Mouse (Mus musculus) Patski (cell line): Measurements from ENCODE around the gene H2al1j. TPM values are rescaled to one million over a fixed set of nuclear protein-coding genes. Genes with fewer than 3 reads are reported as not detected.
"Not testable (repeated sequence)": the region's sequence is repeated elsewhere in the genome, so short reads cannot be mapped to it uniquely, and the experiment has no call there.

Source experiments
- ATAC-seq: fragments of 100-300 bp; one replicate; pipeline ENCODE4 v1.8.0; 2021
- CTCF ChIA-PET: fragments of 350-600 bp; sonication (Branson Sonifier 250); formaldehyde crosslinking; loops from one replicate; lab custom pipeline; 2022; ENCODE audit warnings: inconsistent platforms; lab: Charles Lee
- POLR2A ChIA-PET: fragments of 350-600 bp; sonication (Branson Sonifier 250); formaldehyde crosslinking; loops from one replicate; lab custom pipeline; 2022; ENCODE audit warnings: antibody characterized with exemption, inconsistent platforms; lab: Charles Lee
- DNase-seq: peaks from one replicate; pipeline ENCODE4 v3.0.0-alpha.2; 2011; ENCODE audit warnings: low read depth, low spot score
- H3K27me3 ChIP-seq: fragments of 371-371 bp; one replicate; pipeline ENCODE4 v1.5.1; 2021
- CTCF ChIP-seq: fragments of 100-300 bp; IDR thresholded peaks from one replicate; pipeline ENCODE4 v1.5.1; 2021
- in situ Hi-C: fragments of 300-500 bp; cut with MboI; formaldehyde crosslinking; loops from 3 replicates; pipeline ENCODE4 v1.11.1; 2018; ENCODE audit warnings: low pct_unique_long_range_greater_than_20kb, mixed read lengths
- polyA plus RNA-seq: library from polyadenylated mRNA; unstranded; gene quantifications from one replicate; pipeline ENCODE4 v1.2.3, GENCODE M21; 2021

Gene H2al1j
- polyA plus RNA-seq: not detected

GRCm38 (mm10) chrX:11327522-11327921 lies at the start of gene H2al1j:
TSS of gene H2al1j (plus strand) at chrX:11327822.
- CTCF ChIA-PET, H3K27me3 ChIP-seq, in situ Hi-C loops, ATAC-seq, DNase-seq: not testable (repeated sequence)
- POLR2A ChIA-PET: interaction anchor here (0.7 kb wide), 1 partner anchor 37 kb away, joined by 3 read pairs; no protein-coding TSS in a partner anchor

- TF ChIP-seq CTCF: no peak
- H3K27me3 ChIP-seq: peaks cover 22% of the 10 kb centered on the region
- no peak for DNase-seq
- in situ Hi-C loops: no loop called here
- POLR2A ChIA-PET: no interaction called here
- CTCF ChIA-PET: no interaction called here
- ATAC-seq: no peak
These were observed 46.9 kb upstream of the H2al1j start for GRCm38 (mm10) chrX:11280741-11281140.

- CTCF ChIA-PET: interaction anchor here (1.1 kb wide), 1 partner anchor 8 kb away, joined by 3 read pairs; no protein-coding TSS in a partner anchor
- in situ Hi-C loops: no loop called here
- DNase-seq (no peak), ATAC-seq (no peak)
- POLR2A ChIA-PET: interaction anchor here (1.3 kb wide), 1 partner anchor 10 kb away, joined by 3 read pairs; no protein-coding TSS in a partner anchor
- peaks cover 16% of the 10 kb centered on the region for H3K27me3 ChIP-seq
- no peak for TF ChIP-seq CTCF
These were observed 39.2 kb upstream of the H2al1j start for GRCm38 (mm10) chrX:11288306-11288882.

GRCm38 (mm10) chrX:11289244-11289643 lies 38.4 kb upstream of the H2al1j start:
- ChIA-PET CTCF (no interaction called here), POLR2A (no interaction called here)
- ATAC-seq: no peak
- TF ChIP-seq CTCF: no peak
- peaks cover 20% of the 10 kb centered on the region for H3K27me3 ChIP-seq
- no peak for DNase-seq
- in situ Hi-C loops: no loop called here

- peaks cover 14% of the 10 kb centered on the region for H3K27me3 ChIP-seq
- DNase-seq, in situ Hi-C loops, ATAC-seq, CTCF ChIA-PET, POLR2A ChIA-PET: not testable (repeated sequence)
These were observed 28.7 kb upstream of the H2al1j start, which contains the start of gene H2al1a for GRCm38 (mm10) chrX:11298957-11299356. TSS of gene H2al1a (plus strand) at chrX:11299257.

- ATAC-seq, CTCF ChIA-PET, in situ Hi-C loops, DNase-seq, H3K27me3 ChIP-seq, POLR2A ChIA-PET: not testable (repeated sequence)
These were observed 25.5 kb upstream of the H2al1j start, which contains the start of gene H2al1b for GRCm38 (mm10) chrX:11302132-11302531. TSS of gene H2al1b (plus strand) at chrX:11302432.

GRCm38 (mm10) chrX:11305355-11305754 lies 22.3 kb upstream of the H2al1j start, which contains the start of gene H2al1c:
TSS of gene H2al1c (plus strand) at chrX:11305655.
- POLR2A ChIA-PET, DNase-seq, H3K27me3 ChIP-seq, ATAC-seq, CTCF ChIA-PET, in situ Hi-C loops: not testable (repeated sequence)

GRCm38 (mm10) chrX:11308524-11308923 lies 19.1 kb upstream of the H2al1j start, which contains the start of gene H2al1d:
TSS of gene H2al1d (plus strand) at chrX:11308824.
- CTCF ChIA-PET, POLR2A ChIA-PET, ATAC-seq, DNase-seq, H3K27me3 ChIP-seq, in situ Hi-C loops: not testable (repeated sequence)

GRCm38 (mm10) chrX:11311634-11312033 lies 16.0 kb upstream of the H2al1j start, which contains the start of gene H2al1e:
TSS of gene H2al1e (plus strand) at chrX:11311934.
- in situ Hi-C loops, POLR2A ChIA-PET: not testable (repeated sequence)

GRCm38 (mm10) chrX:11314858-11315257 lies 12.8 kb upstream of the H2al1j start, which contains the start of gene H2al1f:
TSS of gene H2al1f (plus strand) at chrX:11315158.
- in situ Hi-C loops, ATAC-seq, H3K27me3 ChIP-seq, DNase-seq, POLR2A ChIA-PET, CTCF ChIA-PET: not testable (repeated sequence)

More at GRCm38 (mm10) chrX:11311634-11312033, 16.0 kb upstream of the H2al1j start, which contains the start of gene H2al1e:
- H3K27me3 ChIP-seq, DNase-seq, ATAC-seq, CTCF ChIA-PET: not testable (repeated sequence)

GRCm38 (mm10) chrX:11317956-11318355 lies 9.7 kb upstream of the H2al1j start, which contains the start of gene H2al1g:
TSS of gene H2al1g (plus strand) at chrX:11318256.
- DNase-seq, H3K27me3 ChIP-seq, POLR2A ChIA-PET, in situ Hi-C loops, CTCF ChIA-PET, ATAC-seq: not testable (repeated sequence)

- POLR2A ChIA-PET, H3K27me3 ChIP-seq, ATAC-seq, in situ Hi-C loops, DNase-seq, CTCF ChIA-PET: not testable (repeated sequence)
These were observed 6.4 kb upstream of the H2al1j start, which contains the start of gene H2al1h for GRCm38 (mm10) chrX:11321192-11321591. TSS of gene H2al1h (plus strand) at chrX:11321492.

GRCm38 (mm10) chrX:11324359-11324758 lies 3.3 kb upstream of the H2al1j start, which contains the start of gene H2al1i:
TSS of gene H2al1i (plus strand) at chrX:11324659.
- POLR2A ChIA-PET, CTCF ChIA-PET, ATAC-seq, H3K27me3 ChIP-seq, DNase-seq, in situ Hi-C loops: not testable (repeated sequence)
